Mouse (Mus musculus) liver, adult 2 months (tissue): ENCODE measurements at regions not wholly inside any gene's neighbourhood (a gene's known extent, or its start where the extent isn't known, plus 50 kb on each side); places are given as distances from the start of the nearest gene placed in this dataset.

Source experiments
- CTCF ChIP-seq: fragments of 200-500 bp; IDR thresholded peaks from 2 replicates; pipeline ENCODE4 v1.5.1; 2011; ENCODE audit warnings: low read depth, low read length, control low read depth
- POLR2A ChIP-seq: fragments of 200-500 bp; IDR thresholded peaks from 2 replicates; pipeline ENCODE4 v1.6.1; 2011; ENCODE audit warnings: low read length, control low read depth; ENCODE audit not compliant: insufficient read depth; ENCODE audit errors: extremely low read depth

- TF ChIP-seq CTCF (no peak), POLR2A (no peak)
Measured at GRCm38 (mm10) chr10:45783026-45783425, 205.4 kb downstream of the Hace1 start.
